Comparison of ENCODE assay signal across 12 mouse cellular contexts in the genomic region with DNA sequence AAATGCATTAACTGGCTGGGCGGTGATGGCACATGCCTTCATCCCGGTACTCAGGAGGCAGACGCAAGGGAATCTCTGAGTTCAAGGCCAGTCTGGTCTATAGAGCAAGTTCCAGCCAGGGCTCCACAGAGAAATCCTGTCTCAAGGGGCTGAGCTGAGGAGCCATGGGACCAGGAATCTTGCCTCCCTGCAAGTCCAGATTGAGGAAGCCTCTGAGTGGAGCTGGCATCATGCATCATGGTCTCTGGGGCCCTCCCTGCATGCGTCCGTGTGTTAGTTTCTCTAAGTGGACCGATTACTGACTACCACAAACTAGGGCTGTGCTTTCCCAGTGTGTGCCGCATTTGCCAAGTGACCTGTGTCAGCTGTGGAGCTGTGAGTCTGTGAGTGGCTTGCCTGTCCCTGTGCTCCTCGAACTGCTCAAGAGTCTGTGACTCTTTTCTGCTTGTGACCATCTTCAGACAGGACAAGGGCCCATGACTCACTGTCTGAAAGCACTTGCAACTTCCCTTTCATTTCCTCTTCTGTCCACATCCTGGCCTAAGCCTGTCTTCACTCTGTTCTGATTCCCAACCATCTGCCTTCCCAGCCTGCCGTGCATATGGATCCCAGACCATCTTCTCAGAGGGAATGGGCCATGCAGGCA.
A peak's percentile ranks its signal among the peaks of the same experiment; 100 is the strongest.
DNase-seq lines count a peak whose midpoint lies in the region; ATAC-seq and TF ChIP-seq lines count a peak whose summit lies in the region.
"Had no signal": no experiment of that assay in that cellular context is flagged by ENCODE, and none has a peak within 500 bp of the region (broad histone marks: within the 10 kb centered on the region; RNA-seq: fewer than 3 reads in every experiment).

No protein-coding gene starts in this region.

- no peak for ATAC-seq in liver, embryonic 13.5 days (ENCODE audit: low read depth)
- ATAC-seq: Patski had no signal

- no peak overlapping the region for H3K9ac ChIP-seq in liver, adult 2 months (ENCODE audit: low read depth, low read length)
- no peak overlapping the region for H3K9ac ChIP-seq in MEL (ENCODE audit: control insufficient read depth, low read depth, low read length, poor library complexity, severe bottlenecking)
- H3K9ac ChIP-seq in liver, embryonic 13.5 days = 0 out of 2 replicates have a peak overlapping the region, but pooled peaks have one; percentile 18
- H3K9ac ChIP-seq: hindbrain, embryonic 15.5 days had no signal

- no peaks in the 10 kb centered on the region for H3K4me1 ChIP-seq in liver, adult 2 months (ENCODE audit: control insufficient read depth, insufficient read depth, low read length)
- H3K4me1 ChIP-seq in MEL (ENCODE audit: control insufficient read depth in 1 of 2, insufficient read depth in 2 of 2, low read length in 2 of 2) = peaks cover 11 to 22% of the 10 kb centered on the region in 2 experiments
- H3K4me1 ChIP-seq in liver, embryonic 13.5 days (replicated peaks) = peaks cover 76% of the 10 kb centered on the region
- 0 out of 2 replicates have a peak, but pooled peaks cover 4% of the 10 kb centered on the region for H3K4me1 ChIP-seq in small intestine, adult 2 months (ENCODE audit: control insufficient read depth, insufficient read depth, insufficient read length, low read length)
- peaks cover 7% of the 10 kb centered on the region; the same call in 1 of the 2 replicates for H3K4me1 ChIP-seq in limb, embryonic 10.5 days
- H3K4me1 ChIP-seq: hindbrain, embryonic 15.5 days had no signal

- H3K27ac ChIP-seq in liver, adult 2 months (replicated peaks; ENCODE audit: insufficient read depth, low read depth, low read length) = peak overlapping the region; percentile 55
- peak overlapping the region; percentile 97 for H3K27ac ChIP-seq in MEL (ENCODE audit: control insufficient read depth, low read depth, low read length)
- peak overlapping the region; percentile 86 for H3K27ac ChIP-seq in liver, embryonic 13.5 days
- peak overlapping the region; percentile 67 for H3K27ac ChIP-seq in small intestine, adult 2 months (ENCODE audit: insufficient read depth, low read depth, low read length)
- H3K27ac ChIP-seq in limb, embryonic 10.5 days = no peak overlapping the region
- H3K27ac ChIP-seq: forebrain, embryonic 10.5 days; hindbrain, embryonic 15.5 days had no signal

- TF ChIP-seq POLR2A in liver, adult 2 months (IDR thresholded peaks at IDR 0.05; ENCODE audit: extremely low read depth, insufficient read depth, low read length) = no peak
- no peak for TF ChIP-seq POLR2A in MEL (IDR thresholded peaks at IDR 0.05; ENCODE audit: control insufficient read depth in 1 of 2, insufficient read depth in 1 of 2, low read depth in 1 of 2, low read length in 2 of 2, poor library complexity in 1 of 2)
- no peak for TF ChIP-seq POLR2A in small intestine, adult 2 months (IDR thresholded peaks at IDR 0.05; ENCODE audit: low read depth, low read length)

- WGBS in liver, adult 2 months = 85% methylated on average over 9 of the region's 9 CpGs
- 65% methylated on average over 9 of the region's 9 CpGs for WGBS in liver, embryonic 13.5 days (ENCODE audit: insufficient replicate concordance)
- WGBS in small intestine, adult 2 months = 85% methylated on average over 9 of the region's 9 CpGs
- 95% methylated on average over 9 of the region's 9 CpGs for WGBS in limb, embryonic 10.5 days

- no peak for TF ChIP-seq CTCF in liver, adult 2 months (IDR thresholded peaks at IDR 0.05; ENCODE audit: low read depth, low read length)
- TF ChIP-seq CTCF in MEL (IDR thresholded peaks at IDR 0.05 in 2 of 3, conservative IDR thresholded peaks at IDR 0.05 in 1 of 3; ENCODE audit: control insufficient read depth in 1 of 3, insufficient read depth in 1 of 3, low read depth in 2 of 3, low read length in 3 of 3, poor library complexity in 1 of 3, severe bottlenecking in 1 of 3) = no peak
- TF ChIP-seq CTCF in small intestine, adult 2 months (IDR thresholded peaks at IDR 0.05; ENCODE audit: extremely low read depth, insufficient read length, insufficient replicate concordance, low read depth, low read length) = no peak

- intact Hi-C loops in gastrocnemius, postnatal 36 days (cut with DNase I) = no loop called here

- DNase-seq in liver, adult 2 months (ENCODE audit: extremely low read depth, low read depth, low spot score) = peak; percentile 14
- DNase-seq in liver (no peak), MEL (ENCODE audit: low read depth, low spot score) (peak; percentile 32)
- no peak for DNase-seq in liver, embryonic 13.5 days
- no peak for DNase-seq in limb, embryonic 10.5 days (ENCODE audit: low spot score)
- DNase-seq in gastrocnemius, postnatal 36 days = no peak
- DNase-seq: adrenal gland, postnatal 36 days; kidney, postnatal 36 days had no signal

- H3K4me2 ChIP-seq in liver, embryonic 13.5 days = no peak overlapping the region
- H3K4me2 ChIP-seq: hindbrain, embryonic 15.5 days had no signal

- no peak overlapping the region for H3K4me3 ChIP-seq in liver, adult 2 months (ENCODE audit: insufficient read depth, low read depth, low read length)
- no peak overlapping the region for H3K4me3 ChIP-seq in MEL (ENCODE audit: control insufficient read depth in 1 of 2, insufficient read depth in 1 of 2, low read depth in 2 of 2, low read length in 2 of 2)
- H3K4me3 ChIP-seq in liver, embryonic 13.5 days (replicated peaks) = no peak overlapping the region
- H3K4me3 ChIP-seq in small intestine, adult 2 months (ENCODE audit: low read depth, low read length) = no peak overlapping the region
- H3K4me3 ChIP-seq in limb, embryonic 10.5 days = no peak overlapping the region
- H3K4me3 ChIP-seq: forebrain, embryonic 10.5 days; hindbrain, embryonic 15.5 days had no signal

- H3K27me3 ChIP-seq in liver, adult 2 months (ENCODE audit: control insufficient read depth, insufficient read depth, low read length) = no peaks in the 10 kb centered on the region
- no peaks in the 10 kb centered on the region for H3K27me3 ChIP-seq in MEL (ENCODE audit: control insufficient read depth in 1 of 2, insufficient read depth in 2 of 2, low read length in 2 of 2)
- H3K27me3 ChIP-seq in liver, embryonic 13.5 days = no peaks in the 10 kb centered on the region
- no peaks in the 10 kb centered on the region for H3K27me3 ChIP-seq in small intestine, adult 2 months (ENCODE audit: control insufficient read depth, insufficient read depth, low read length)
- H3K27me3 ChIP-seq in limb, embryonic 10.5 days (ENCODE audit: low read depth, poor library complexity, severe bottlenecking) = no peaks in the 10 kb centered on the region
- H3K27me3 ChIP-seq: hindbrain, embryonic 15.5 days; Patski had no signal

- no peak for TF ChIP-seq EP300 in MEL (IDR thresholded peaks at IDR 0.05; ENCODE audit: low read depth in 1 of 2, low read length in 2 of 2)

- no peaks in the 10 kb centered on the region for H3K79me2 ChIP-seq in liver, adult 2 months (ENCODE audit: control insufficient read depth, insufficient read depth, low read length)
- no peaks in the 10 kb centered on the region for H3K79me2 ChIP-seq in MEL (ENCODE audit: control insufficient read depth, insufficient read depth, low read length, poor library complexity)

- H3K36me3 ChIP-seq in liver, adult 2 months (ENCODE audit: control insufficient read depth, insufficient read depth, low read length) = no peaks in the 10 kb centered on the region
- H3K36me3 ChIP-seq in MEL (ENCODE audit: control insufficient read depth in 1 of 2, insufficient read depth in 2 of 2, low read length in 2 of 2) = peaks cover 0 to 21% of the 10 kb centered on the region in 2 experiments; a peak in 2 of 4 replicates
- H3K36me3 ChIP-seq in liver, embryonic 13.5 days = no peaks in the 10 kb centered on the region
- H3K36me3 ChIP-seq in small intestine, adult 2 months (ENCODE audit: control insufficient read depth, insufficient read depth, low read length) = no peaks in the 10 kb centered on the region
- H3K36me3 ChIP-seq in limb, embryonic 10.5 days = no peaks in the 10 kb centered on the region
- H3K36me3 ChIP-seq: forebrain, embryonic 10.5 days; hindbrain, embryonic 15.5 days had no signal

- TF ChIP-seq RAD21 in MEL (IDR thresholded peaks at IDR 0.05; ENCODE audit: low read depth, low read length) = no peak

- H3K9me3 ChIP-seq in MEL (replicated peaks; ENCODE audit: insufficient read depth, low read length) = no peaks in the 10 kb centered on the region
- no peaks in the 10 kb centered on the region for H3K9me3 ChIP-seq in liver, embryonic 13.5 days (replicated peaks)
- no peaks in the 10 kb centered on the region for H3K9me3 ChIP-seq in limb, embryonic 10.5 days (replicated peaks)
- H3K9me3 ChIP-seq: forebrain, embryonic 10.5 days; hindbrain, embryonic 15.5 days had no signal

TF ChIP-seq in MEL, 35 proteins besides CTCF, POLR2A, EP300 and RAD21:
- TF ChIP-seq POLR2AphosphoS2 (IDR thresholded peaks at IDR 0.05; ENCODE audit: low read length) (no peak), NRF1 (IDR thresholded peaks at IDR 0.05; ENCODE audit: insufficient read depth, low read depth, low read length, poor library complexity, severe bottlenecking) (no peak)

Comparison
In these comparisons a context has a peak if more than half of its experiments do, and no peak if none do; other contexts are left out.
1. DNase-seq: peak in liver, adult 2 months (single experiment) and MEL (single experiment); none in liver (single experiment), liver, embryonic 13.5 days (single experiment), limb, embryonic 10.5 days (single experiment) and gastrocnemius, postnatal 36 days (0 of 2).